ENCODE assay signal across 9 mouse cellular contexts in genomic region chr6:136809077-136809476, GRCm38 (mm10). TPM values are rescaled to one million over a fixed set of nuclear protein-coding genes. Genes with fewer than 3 reads are reported as not detected.
DNase-seq lines count a peak whose midpoint lies in the region; ATAC-seq and TF ChIP-seq lines count a peak whose summit lies in the region.
"Had no signal": no experiment of that assay in that cellular context is flagged by ENCODE, and none has a peak within 500 bp of the region (broad histone marks: within the 10 kb centered on the region; RNA-seq: fewer than 3 reads in every experiment).

No protein-coding gene starts in this region.

- no peak for ATAC-seq in erythroblast, adult 5-6 weeks (replicated peaks; ENCODE audit: low FRiP score, poor library complexity, severe bottlenecking)
- ATAC-seq in activated CD4-positive, CD25-positive, alpha-beta regulatory T cell, adult 4 months = peak; percentile 42
- no peak for ATAC-seq in forebrain, embryonic 14.5 days
- no peak for ATAC-seq in intestine, embryonic 14.5 days (replicated peaks; ENCODE audit: low FRiP score, low TSS enrichment, low read depth)
- peak; percentile 51 for ATAC-seq in neutrophil, adult 5-6 weeks (ENCODE audit: extremely low read depth, insufficient number of reproducible peaks, low FRiP score, poor library complexity, severe bottlenecking)

- H3K27ac ChIP-seq in forebrain, embryonic 14.5 days (ENCODE audit: low read depth, low read length) = no peak overlapping the region
- H3K27ac ChIP-seq in intestine, embryonic 14.5 days (ENCODE audit: low read depth) = no peak overlapping the region

- H3K9me3 ChIP-seq in erythroblast, embryonic 14.5 days (ENCODE audit: control insufficient read depth, low read length) = no peaks in the 10 kb centered on the region
- H3K9me3 ChIP-seq in forebrain, embryonic 14.5 days (replicated peaks; ENCODE audit: control insufficient read depth, low read length) = no peaks in the 10 kb centered on the region
- no peaks in the 10 kb centered on the region for H3K9me3 ChIP-seq in intestine, embryonic 14.5 days (ENCODE audit: control insufficient read depth, low read length)

- no peak for TF ChIP-seq CTCF in lung, adult 2 months (IDR thresholded peaks at IDR 0.05; ENCODE audit: insufficient read depth, low read length)

- H3K36me3 ChIP-seq in erythroblast, embryonic 14.5 days (ENCODE audit: control insufficient read depth) = peaks cover 50% of the 10 kb centered on the region
- peaks cover 24% of the 10 kb centered on the region for H3K36me3 ChIP-seq in forebrain, embryonic 14.5 days (ENCODE audit: control insufficient read depth, insufficient read depth, low read length)
- H3K36me3 ChIP-seq in intestine, embryonic 14.5 days (ENCODE audit: control insufficient read depth, insufficient read depth, low read length) = peaks cover 25% of the 10 kb centered on the region

- no peak for DNase-seq in forebrain, embryonic 14.5 days (ENCODE audit: low spot score)
- peak; percentile 57 for DNase-seq in intestine, embryonic 14.5 days (ENCODE audit: low spot score)
- DNase-seq in lung, adult 2 months = peak; percentile 63
- DNase-seq in layer of hippocampus, postnatal 36 days = no peak

- peak overlapping the region; percentile 97 for H3K4me2 ChIP-seq in forebrain, embryonic 14.5 days (ENCODE audit: low read length)
- peak overlapping the region; percentile 96 for H3K4me2 ChIP-seq in intestine, embryonic 14.5 days (ENCODE audit: low read length)

- 41% methylated on average over 14 of the region's 14 CpGs for WGBS in forebrain, embryonic 14.5 days
- 30% methylated on average over 14 of the region's 14 CpGs for WGBS in intestine, embryonic 14.5 days
- 14% methylated on average over 14 of the region's 14 CpGs for WGBS in lung, adult 2 months

- peak overlapping the region; percentile 71 for H3K4me3 ChIP-seq in erythroblast, embryonic 14.5 days (replicated peaks)
- H3K4me3 ChIP-seq in forebrain, embryonic 14.5 days (ENCODE audit: low read depth, low read length) = peak overlapping the region; percentile 73
- H3K4me3 ChIP-seq in intestine, embryonic 14.5 days (ENCODE audit: low read depth, low read length) = peak overlapping the region; percentile 76
- H3K4me3 ChIP-seq in lung, adult 2 months (replicated peaks; ENCODE audit: extremely low read depth, low read depth, low read length) = peak overlapping the region; percentile 71

- TF ChIP-seq POLR2A in lung, adult 2 months (IDR thresholded peaks at IDR 0.05; ENCODE audit: borderline replicate concordance, extremely low read depth, low read depth, low read length) = no peak

- peaks cover 61% of the 10 kb centered on the region for H3K4me1 ChIP-seq in erythroblast, embryonic 14.5 days (ENCODE audit: control insufficient read depth)
- H3K4me1 ChIP-seq in forebrain, embryonic 14.5 days (ENCODE audit: control insufficient read depth, insufficient read depth, low read length) = peaks cover 9% of the 10 kb centered on the region
- peaks cover 22% of the 10 kb centered on the region for H3K4me1 ChIP-seq in intestine, embryonic 14.5 days (replicated peaks; ENCODE audit: control insufficient read depth, insufficient read depth, low read length)
- H3K4me1 ChIP-seq in lung, adult 2 months (ENCODE audit: control insufficient read depth, insufficient read depth, low read length) = peaks cover 5% of the 10 kb centered on the region; the same call in 1 of the 2 replicates

- peak overlapping the region; percentile 69 for H3K9ac ChIP-seq in forebrain, embryonic 14.5 days (ENCODE audit: low read length)
- H3K9ac ChIP-seq in intestine, embryonic 14.5 days (ENCODE audit: low read length) = peak overlapping the region; percentile 65

- no peaks in the 10 kb centered on the region for H3K27me3 ChIP-seq in erythroblast, embryonic 14.5 days (ENCODE audit: control insufficient read depth)
- H3K27me3 ChIP-seq in forebrain, embryonic 14.5 days (replicated peaks; ENCODE audit: control insufficient read depth, insufficient read depth, low read length) = no peaks in the 10 kb centered on the region
- H3K27me3 ChIP-seq in intestine, embryonic 14.5 days (replicated peaks; ENCODE audit: control insufficient read depth, insufficient read depth, low read length) = no peaks in the 10 kb centered on the region
- H3K27me3 ChIP-seq: Patski had no signal

RNA-seq across cellular contexts. Expression of gene H2afj, which starts 1.0 kb away (rescaled TPM):
- polyA plus RNA-seq in erythroblast, embryonic 14.5 days (2012) = 137 and 209 TPM in 2 replicates
- total RNA-seq in erythroblast, adult 5-6 weeks (2015; ENCODE audit: low replicate concordance) = 20.9 and 21.9 TPM in 2 replicates
- total RNA-seq in erythroblast, adult 5-6 weeks (2017; ENCODE audit: low replicate concordance) = 26.2 and 40.1 TPM in 2 replicates
- polyA plus RNA-seq in activated CD4-positive, CD25-positive, alpha-beta regulatory T cell, adult 4 months (2017; shearing (Covaris generic)) = 100 to 1,000 TPM; 139 to 147 TPM
- polyA plus RNA-seq in forebrain, embryonic 14.5 days (2014; fragmentation: Nextera tagmentation; extraction: Ambion mirVana) = 97.3 and 108 TPM in 2 replicates
- polyA plus RNA-seq in intestine, embryonic 14.5 days (2014; fragmentation: Nextera tagmentation; extraction: Ambion mirVana) = 152 and 182 TPM in 2 replicates
- polyA plus RNA-seq in lung, adult 2 months (2012; rRNA removed) = 242 and 409 TPM in 2 replicates
- total RNA-seq in neutrophil, adult 5-6 weeks (2017) = 50.2 and 56.9 TPM in 2 replicates
- 10 to 100 TPM; 74.5 to 81.9 TPM for total RNA-seq in layer of hippocampus, postnatal 36 days (2021)

RNA-seq across cellular contexts. Expression of gene Hist4h4, which starts 4.9 kb away (rescaled TPM):
- polyA plus RNA-seq in erythroblast, embryonic 14.5 days (2012) = 1.7 and 2.6 TPM in 2 replicates
- 12.3 and 17.7 TPM in 2 replicates for total RNA-seq in erythroblast, adult 5-6 weeks (2015; ENCODE audit: low replicate concordance)
- 29.4 and 32.5 TPM in 2 replicates for total RNA-seq in erythroblast, adult 5-6 weeks (2017; ENCODE audit: low replicate concordance)
- 1 to 10 TPM in 1 of 2 experiments, under 1 TPM in 1; 0.96 to 1.2 TPM for polyA plus RNA-seq in activated CD4-positive, CD25-positive, alpha-beta regulatory T cell, adult 4 months (2017; shearing (Covaris generic))
- 0.61 and 1.5 TPM in 2 replicates for polyA plus RNA-seq in forebrain, embryonic 14.5 days (2014; fragmentation: Nextera tagmentation; extraction: Ambion mirVana)
- 1.3 and 2.2 TPM in 2 replicates for polyA plus RNA-seq in intestine, embryonic 14.5 days (2014; fragmentation: Nextera tagmentation; extraction: Ambion mirVana)
- 0.65 and 1.1 TPM in 2 replicates for polyA plus RNA-seq in lung, adult 2 months (2012; rRNA removed)
- 22.1 and 23.3 TPM in 2 replicates for total RNA-seq in neutrophil, adult 5-6 weeks (2017)
- total RNA-seq in layer of hippocampus, postnatal 36 days (2021) = 10 to 100 TPM; 10.4 to 11.5 TPM

RNA-seq across cellular contexts. Expression of gene BC049715, which starts 18.3 kb away (rescaled TPM):
- polyA plus RNA-seq in erythroblast, embryonic 14.5 days (2012) = 0.59 and 1.4 TPM in 2 replicates
- 0.38 TPM in 1 of 2 replicates, not detected in the other for total RNA-seq in erythroblast, adult 5-6 weeks (2015; ENCODE audit: low replicate concordance)
- 0.34 and 5.3 TPM in 2 replicates for total RNA-seq in erythroblast, adult 5-6 weeks (2017; ENCODE audit: low replicate concordance)
- under 1 TPM; 0.48 to 0.60 TPM for polyA plus RNA-seq in activated CD4-positive, CD25-positive, alpha-beta regulatory T cell, adult 4 months (2017; shearing (Covaris generic))
- polyA plus RNA-seq in forebrain, embryonic 14.5 days (2014; fragmentation: Nextera tagmentation; extraction: Ambion mirVana) = 0.86 and 1.2 TPM in 2 replicates
- 1.1 and 1.7 TPM in 2 replicates for polyA plus RNA-seq in intestine, embryonic 14.5 days (2014; fragmentation: Nextera tagmentation; extraction: Ambion mirVana)
- polyA plus RNA-seq in lung, adult 2 months (2012; rRNA removed) = 0.57 and 1.0 TPM in 2 replicates
- 4.2 and 6.3 TPM in 2 replicates for total RNA-seq in neutrophil, adult 5-6 weeks (2017)
- total RNA-seq in layer of hippocampus, postnatal 36 days (2021) = 1 to 10 TPM; 4.2 to 6.0 TPM

RNA-seq across cellular contexts. Expression of gene Wbp11, which starts 19.0 kb away (rescaled TPM):
- 28.6 and 29.6 TPM in 2 replicates for polyA plus RNA-seq in erythroblast, embryonic 14.5 days (2012)
- total RNA-seq in erythroblast, adult 5-6 weeks (2015; ENCODE audit: low replicate concordance) = 34.2 and 38.2 TPM in 2 replicates
- 25.8 and 55.0 TPM in 2 replicates for total RNA-seq in erythroblast, adult 5-6 weeks (2017; ENCODE audit: low replicate concordance)
- 10 to 100 TPM; 57.8 to 58.8 TPM for polyA plus RNA-seq in activated CD4-positive, CD25-positive, alpha-beta regulatory T cell, adult 4 months (2017; shearing (Covaris generic))
- polyA plus RNA-seq in forebrain, embryonic 14.5 days (2014; fragmentation: Nextera tagmentation; extraction: Ambion mirVana) = 65.3 and 76.5 TPM in 2 replicates
- 113 TPM in 2 replicates for polyA plus RNA-seq in intestine, embryonic 14.5 days (2014; fragmentation: Nextera tagmentation; extraction: Ambion mirVana)
- polyA plus RNA-seq in lung, adult 2 months (2012; rRNA removed) = 31.3 and 32.2 TPM in 2 replicates
- total RNA-seq in neutrophil, adult 5-6 weeks (2017) = 90.1 and 103 TPM in 2 replicates
- 100 to 1,000 TPM; 119 to 130 TPM for total RNA-seq in layer of hippocampus, postnatal 36 days (2021)

RNA-seq across cellular contexts. Expression of gene Smco3, which starts 26.2 kb away (rescaled TPM):
- not detected in 2 replicates for polyA plus RNA-seq in erythroblast, embryonic 14.5 days (2012)
- total RNA-seq in erythroblast, adult 5-6 weeks (2015; ENCODE audit: low replicate concordance) = 1.9 TPM in 1 of 2 replicates, not detected in the other
- 2.1 TPM in 1 of 2 replicates, not detected in the other for total RNA-seq in erythroblast, adult 5-6 weeks (2017; ENCODE audit: low replicate concordance)
- polyA plus RNA-seq in activated CD4-positive, CD25-positive, alpha-beta regulatory T cell, adult 4 months (2017; shearing (Covaris generic)) = not detected
- 1.1 and 1.5 TPM in 2 replicates for polyA plus RNA-seq in forebrain, embryonic 14.5 days (2014; fragmentation: Nextera tagmentation; extraction: Ambion mirVana)
- polyA plus RNA-seq in intestine, embryonic 14.5 days (2014; fragmentation: Nextera tagmentation; extraction: Ambion mirVana) = 3.7 and 4.0 TPM in 2 replicates
- polyA plus RNA-seq in lung, adult 2 months (2012; rRNA removed) = 0.05 TPM in 1 of 2 replicates, not detected in the other
- 0.35 TPM in 1 of 2 replicates, not detected in the other for total RNA-seq in neutrophil, adult 5-6 weeks (2017)
- total RNA-seq in layer of hippocampus, postnatal 36 days (2021) = 10 to 100 TPM in 1 of 2 experiments, 1 to 10 TPM in 1; 7.1 to 10.1 TPM

Comparison
In these comparisons a context has a peak if more than half of its experiments do, and no peak if none do; other contexts are left out.
1. ATAC-seq: peak in activated CD4-positive, CD25-positive, alpha-beta regulatory T cell, adult 4 months (single experiment) and neutrophil, adult 5-6 weeks (single experiment); none in erythroblast, adult 5-6 weeks (single experiment), forebrain, embryonic 14.5 days (single experiment) and intestine, embryonic 14.5 days (single experiment).
2. DNase-seq: peak in intestine, embryonic 14.5 days (single experiment) and lung, adult 2 months (single experiment); none in forebrain, embryonic 14.5 days (single experiment) and layer of hippocampus, postnatal 36 days (0 of 2).
3. Peak in every context shown above with its lines, with median percentiles within 50 percentile points of each other: H3K4me3 ChIP-seq.